ENCODE assay signal across 11 mouse cellular contexts in the genomic region with DNA sequence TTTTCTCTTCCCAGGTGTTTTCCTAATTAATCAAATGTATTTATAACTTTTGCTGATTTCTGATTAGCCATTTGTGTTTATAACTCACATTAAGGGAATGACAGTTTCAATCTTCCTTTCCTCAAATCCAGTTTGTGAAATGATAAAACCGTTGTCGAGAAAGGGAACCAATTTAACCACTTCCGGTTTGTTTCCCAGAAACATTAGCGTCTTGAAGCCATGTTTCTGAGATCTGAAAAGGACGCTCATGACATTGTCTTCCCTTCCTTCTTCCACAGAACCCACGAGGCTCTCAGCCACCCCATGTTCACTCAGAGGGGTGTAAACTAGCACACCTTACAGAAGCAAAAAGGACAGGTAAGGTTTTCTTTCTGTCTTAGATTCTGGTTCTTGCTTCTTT.
DNase-seq lines count a peak whose midpoint lies in the region; ATAC-seq and TF ChIP-seq lines count a peak whose summit lies in the region.
"Had no signal": no experiment of that assay in that cellular context is flagged by ENCODE, and none has a peak within 500 bp of the region (broad histone marks: within the 10 kb centered on the region; RNA-seq: fewer than 3 reads in every experiment).

No protein-coding gene starts in this region.

- peaks cover 3% of the 10 kb centered on the region; the same call in 1 of the 2 replicates for H3K4me1 ChIP-seq in forebrain, embryonic 11.5 days (replicated peaks; ENCODE audit: control insufficient read depth, insufficient read depth, low read length)
- 0 out of 2 replicates have a peak, but pooled peaks cover 3% of the 10 kb centered on the region for H3K4me1 ChIP-seq in forebrain, embryonic 13.5 days
- H3K4me1 ChIP-seq in kidney, postnatal 0 days (replicated peaks; ENCODE audit: insufficient read depth, low read length) = no peaks in the 10 kb centered on the region
- peaks cover 47 to 65% of the 10 kb centered on the region in 2 experiments for H3K4me1 ChIP-seq in MEL (ENCODE audit: control insufficient read depth in 1 of 2, insufficient read depth in 2 of 2, low read length in 2 of 2)
- H3K4me1 ChIP-seq in limb, embryonic 13.5 days = peaks cover 7% of the 10 kb centered on the region; the same call in 1 of the 2 replicates
- H3K4me1 ChIP-seq: forebrain, embryonic 15.5 days had no signal

- DNase-seq in forebrain, embryonic 11.5 days (ENCODE audit: low spot score) = no peak
- no peak for DNase-seq in kidney, postnatal 0 days (ENCODE audit: low spot score)
- no peak for DNase-seq in kidney, adult 18-20 months
- DNase-seq in MEL (ENCODE audit: low read depth, low spot score) = peak; percentile 85
- no peak for DNase-seq in right cerebral cortex, postnatal 4 days
- DNase-seq: B cell, adult 2 months; cerebellum, adult 8-10 months had no signal

- H3K27me3 ChIP-seq in forebrain, embryonic 11.5 days (ENCODE audit: control insufficient read depth, insufficient read depth, low read length) = no peaks in the 10 kb centered on the region
- H3K27me3 ChIP-seq in forebrain, embryonic 13.5 days = no peaks in the 10 kb centered on the region
- no peaks in the 10 kb centered on the region for H3K27me3 ChIP-seq in kidney, postnatal 0 days (ENCODE audit: insufficient read depth, low read length)
- no peaks in the 10 kb centered on the region for H3K27me3 ChIP-seq in MEL (ENCODE audit: control insufficient read depth in 1 of 2, insufficient read depth in 2 of 2, low read length in 2 of 2)
- no peaks in the 10 kb centered on the region for H3K27me3 ChIP-seq in limb, embryonic 13.5 days
- H3K27me3 ChIP-seq: forebrain, embryonic 15.5 days had no signal

- no peak overlapping the region for H3K4me3 ChIP-seq in forebrain, embryonic 11.5 days (ENCODE audit: low read depth, low read length)
- no peak overlapping the region for H3K4me3 ChIP-seq in forebrain, embryonic 13.5 days
- no peak overlapping the region for H3K4me3 ChIP-seq in kidney, postnatal 0 days (replicated peaks; ENCODE audit: low read depth, low read length)
- peak overlapping the region; percentile 50 to 56 for H3K4me3 ChIP-seq in MEL (ENCODE audit: control insufficient read depth in 1 of 2, insufficient read depth in 1 of 2, low read depth in 2 of 2, low read length in 2 of 2)
- no peak overlapping the region for H3K4me3 ChIP-seq in limb, embryonic 13.5 days
- H3K4me3 ChIP-seq: forebrain, embryonic 15.5 days had no signal

- H3K79me2 ChIP-seq in MEL (ENCODE audit: control insufficient read depth, insufficient read depth, low read length, poor library complexity) = no peaks in the 10 kb centered on the region; the same call in none of the 2 replicates

- H3K9me3 ChIP-seq in forebrain, embryonic 11.5 days (ENCODE audit: control insufficient read depth, low read length) = no peaks in the 10 kb centered on the region
- no peaks in the 10 kb centered on the region for H3K9me3 ChIP-seq in forebrain, embryonic 13.5 days (replicated peaks)
- H3K9me3 ChIP-seq in kidney, postnatal 0 days (replicated peaks; ENCODE audit: low read length) = no peaks in the 10 kb centered on the region
- H3K9me3 ChIP-seq in MEL (replicated peaks; ENCODE audit: insufficient read depth, low read length) = no peaks in the 10 kb centered on the region
- no peaks in the 10 kb centered on the region for H3K9me3 ChIP-seq in limb, embryonic 13.5 days
- H3K9me3 ChIP-seq: forebrain, embryonic 15.5 days had no signal

- TF ChIP-seq RAD21 in MEL (IDR thresholded peaks at IDR 0.05; ENCODE audit: low read depth, low read length) = no peak

- ATAC-seq in forebrain, embryonic 11.5 days (replicated peaks; ENCODE audit: low FRiP score) = no peak
- no peak for ATAC-seq in forebrain, embryonic 13.5 days
- ATAC-seq in kidney, postnatal 0 days (replicated peaks; ENCODE audit: low FRiP score, low read depth) = no peak
- no peak for ATAC-seq in limb, embryonic 13.5 days (ENCODE audit: low FRiP score, low read depth)
- ATAC-seq in inflammation-experienced regulatory T-cells, adult 6 months = no peak
- ATAC-seq: forebrain, embryonic 15.5 days had no signal

- 0 out of 2 replicates have a peak overlapping the region, but pooled peaks have one; percentile 37 for H3K27ac ChIP-seq in forebrain, embryonic 11.5 days (ENCODE audit: low read depth, low read length)
- no peak overlapping the region for H3K27ac ChIP-seq in forebrain, embryonic 13.5 days
- peak overlapping the region; percentile 44; the same call in 1 of the 2 replicates for H3K27ac ChIP-seq in kidney, postnatal 0 days
- H3K27ac ChIP-seq in MEL (ENCODE audit: control insufficient read depth, low read depth, low read length) = peak overlapping the region; percentile 97
- H3K27ac ChIP-seq in limb, embryonic 13.5 days = peak overlapping the region; percentile 52; the same call in 1 of the 2 replicates
- H3K27ac ChIP-seq: forebrain, embryonic 15.5 days had no signal

- H3K36me3 ChIP-seq in forebrain, embryonic 11.5 days (ENCODE audit: control insufficient read depth, insufficient read depth, low read length) = no peaks in the 10 kb centered on the region
- no peaks in the 10 kb centered on the region for H3K36me3 ChIP-seq in forebrain, embryonic 13.5 days (ENCODE audit: poor library complexity, severe bottlenecking)
- no peaks in the 10 kb centered on the region for H3K36me3 ChIP-seq in kidney, postnatal 0 days (ENCODE audit: insufficient read depth, low read length)
- peaks cover 0 to 73% of the 10 kb centered on the region in 2 experiments; a peak in 2 of 4 replicates for H3K36me3 ChIP-seq in MEL (ENCODE audit: control insufficient read depth in 1 of 2, insufficient read depth in 2 of 2, low read length in 2 of 2)
- no peaks in the 10 kb centered on the region for H3K36me3 ChIP-seq in limb, embryonic 13.5 days
- H3K36me3 ChIP-seq: forebrain, embryonic 15.5 days had no signal

- 85% methylated on average over 6 of the region's 6 CpGs for WGBS in forebrain, embryonic 11.5 days
- 89% methylated on average over 6 of the region's 6 CpGs for WGBS in forebrain, embryonic 13.5 days
- WGBS in kidney, postnatal 0 days = 67% methylated on average over 6 of the region's 6 CpGs
- 75% methylated on average over 6 of the region's 6 CpGs for WGBS in limb, embryonic 13.5 days

- no peak for TF ChIP-seq CTCF in kidney, postnatal 0 days (IDR thresholded peaks at IDR 0.05; ENCODE audit: low read depth)
- no peak for TF ChIP-seq CTCF in MEL (IDR thresholded peaks at IDR 0.05 in 2 of 3, conservative IDR thresholded peaks at IDR 0.05 in 1 of 3; ENCODE audit: control insufficient read depth in 1 of 3, insufficient read depth in 1 of 3, low read depth in 2 of 3, low read length in 3 of 3, poor library complexity in 1 of 3, severe bottlenecking in 1 of 3)

- no peak overlapping the region for H3K9ac ChIP-seq in forebrain, embryonic 11.5 days (ENCODE audit: low read length)
- no peak overlapping the region for H3K9ac ChIP-seq in forebrain, embryonic 13.5 days
- H3K9ac ChIP-seq in kidney, postnatal 0 days (ENCODE audit: low read depth, low read length) = no peak overlapping the region
- H3K9ac ChIP-seq in MEL (ENCODE audit: control insufficient read depth, low read depth, low read length, poor library complexity, severe bottlenecking) = peak overlapping the region; percentile 67
- H3K9ac ChIP-seq in limb, embryonic 13.5 days = no peak overlapping the region
- H3K9ac ChIP-seq: forebrain, embryonic 15.5 days had no signal

- TF ChIP-seq EP300 in MEL (IDR thresholded peaks at IDR 0.05; ENCODE audit: low read depth in 1 of 2, low read length in 2 of 2) = peak in 1 of 2 experiments; percentile 52; a peak in 2 of 4 replicates

- TF ChIP-seq POLR2A in MEL (IDR thresholded peaks at IDR 0.05; ENCODE audit: control insufficient read depth in 1 of 2, insufficient read depth in 1 of 2, low read depth in 1 of 2, low read length in 2 of 2, poor library complexity in 1 of 2) = peak in 1 of 2 experiments; percentile 28; a peak in 1 of 4 replicates

- H3K4me2 ChIP-seq in forebrain, embryonic 11.5 days (ENCODE audit: low read depth, low read length, severe bottlenecking) = no peak overlapping the region
- no peak overlapping the region for H3K4me2 ChIP-seq in forebrain, embryonic 13.5 days
- no peak overlapping the region for H3K4me2 ChIP-seq in kidney, postnatal 0 days (ENCODE audit: low read length)
- no peak overlapping the region for H3K4me2 ChIP-seq in limb, embryonic 13.5 days (replicated peaks)
- H3K4me2 ChIP-seq: forebrain, embryonic 15.5 days had no signal

TF ChIP-seq in MEL, 35 proteins besides CTCF, POLR2A, EP300 and RAD21 (continues in another document):
- no peak for TF ChIP-seq TAL1 (IDR thresholded peaks at IDR 0.05; ENCODE audit: low read length)
- no peak for TF ChIP-seq MAZ (IDR thresholded peaks at IDR 0.05; ENCODE audit: low read depth, low read length)
- TF ChIP-seq CHD2 (IDR thresholded peaks at IDR 0.05; ENCODE audit: low read length) = no peak
- TF ChIP-seq GABPA (IDR thresholded peaks at IDR 0.05; ENCODE audit: low read depth, low read length) = no peak
- no peak for TF ChIP-seq ZNF384 (IDR thresholded peaks at IDR 0.05; ENCODE audit: low read depth, low read length)
- peak; percentile 52; the same call in 1 of the 2 replicates for TF ChIP-seq SIN3A (IDR thresholded peaks at IDR 0.05; ENCODE audit: low read length)
- no peak for TF ChIP-seq MEF2A (IDR thresholded peaks at IDR 0.05; ENCODE audit: extremely low read depth, insufficient replicate concordance, low read depth, low read length, poor library complexity, severe bottlenecking)
- TF ChIP-seq MYC (IDR thresholded peaks at IDR 0.05; ENCODE audit: low read depth, low read length) = peak; percentile 34; the same call in 1 of the 2 replicates
- TF ChIP-seq USF1 (IDR thresholded peaks at IDR 0.05; ENCODE audit: low read depth, low read length) = no peak
- no peak; the same call in none of the 2 replicates for TF ChIP-seq POLR2AphosphoS2 (IDR thresholded peaks at IDR 0.05; ENCODE audit: low read length)
- no peak for TF ChIP-seq MAFK (IDR thresholded peaks at IDR 0.05; ENCODE audit: borderline replicate concordance, low read depth, low read length)
- no peak for TF ChIP-seq NRF1 (IDR thresholded peaks at IDR 0.05; ENCODE audit: insufficient read depth, low read depth, low read length, poor library complexity, severe bottlenecking)
- TF ChIP-seq BHLHE40 (IDR thresholded peaks at IDR 0.05; ENCODE audit: borderline replicate concordance, low read depth, low read length) = no peak
- no peak; the same call in 1 of the 2 replicates for TF ChIP-seq KAT2A (conservative IDR thresholded peaks at IDR 0.05; ENCODE audit: low read depth, low read length)
- TF ChIP-seq MAX (IDR thresholded peaks at IDR 0.05; ENCODE audit: low read length) = peak; percentile 14; the same call in 1 of the 2 replicates
- TF ChIP-seq HCFC1 (IDR thresholded peaks at IDR 0.05; ENCODE audit: low read depth, low read length) = peak; percentile 56; the same call in 1 of the 2 replicates
- no peak for TF ChIP-seq ETS1 (IDR thresholded peaks at IDR 0.05; ENCODE audit: low read depth, low read length)
- TF ChIP-seq ZKSCAN1 (IDR thresholded peaks at IDR 0.05; ENCODE audit: low read depth, low read length) = no peak
- TF ChIP-seq TBP (IDR thresholded peaks at IDR 0.05; ENCODE audit: low read depth, low read length) = no peak; the same call in 1 of the 2 replicates
- TF ChIP-seq GATA1 (IDR thresholded peaks at IDR 0.05; ENCODE audit: low read depth, low read length) = no peak

Comparison
In these comparisons a context has a peak if more than half of its experiments do, and no peak if none do; other contexts are left out.
1. H3K4me3 ChIP-seq: peak in MEL (2 of 2); none in forebrain, embryonic 11.5 days (single experiment), forebrain, embryonic 13.5 days (single experiment), kidney, postnatal 0 days (single experiment) and limb, embryonic 13.5 days (single experiment).